Mouse (Mus musculus): ENCODE results near the gene Slc38a9. TPM values are rescaled to one million over a fixed set of nuclear protein-coding genes. Genes with fewer than 3 reads are reported as not detected.

Slc38a9 gene
- polyA plus RNA-seq, 1 experiment from 2014 or later, result 13.3 TPM

DNA sequence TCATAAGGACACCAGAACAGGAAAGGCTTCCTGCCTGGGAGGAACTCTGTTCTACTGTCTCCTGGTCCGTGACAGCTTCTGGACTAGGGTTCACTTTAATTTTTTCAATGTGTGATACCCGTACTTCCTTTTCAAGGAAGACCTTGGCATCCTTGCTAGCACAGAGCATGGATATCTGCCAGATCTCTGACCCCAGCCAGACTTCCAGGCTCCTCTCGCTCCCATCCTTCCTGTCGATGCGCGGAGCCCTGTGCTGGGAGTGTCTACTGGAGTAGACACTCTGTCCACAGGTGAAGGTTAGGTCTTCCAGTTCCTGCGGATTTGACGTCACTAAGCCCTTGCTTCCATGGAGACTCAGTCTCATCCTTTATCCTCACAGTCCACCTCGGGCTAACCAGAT lies 93.0 kb downstream of the Slc38a9 start:
- H3K9ac ChIP-seq (ENCODE audit: low read depth, low read length), result no peak overlapping the region
- DNase-seq (ENCODE audit: low spot score), result no peak
- no peak overlapping the region for H3K4me2 ChIP-seq
- no peaks in the 10 kb centered on the region for H3K36me3 ChIP-seq (ENCODE audit: control insufficient read depth, insufficient read depth, low read length)
- no peaks in the 10 kb centered on the region for H3K27me3 ChIP-seq (replicated peaks; ENCODE audit: control insufficient read depth, insufficient read depth, low read length)
- H3K9me3 ChIP-seq (ENCODE audit: control insufficient read depth, low read length), result no peaks in the 10 kb centered on the region
- no peak overlapping the region for H3K27ac ChIP-seq (ENCODE audit: low read depth, low read length)
- peaks cover 15% of the 10 kb centered on the region for H3K4me1 ChIP-seq (replicated peaks; ENCODE audit: control insufficient read depth, insufficient read depth, low read length)
- H3K4me3 ChIP-seq (ENCODE audit: low read depth, low read length), result no peak overlapping the region
- WGBS, result 80% methylated on average over 9 of the region's 9 CpGs
- no peak for ATAC-seq (replicated peaks; ENCODE audit: low FRiP score)

DNA sequence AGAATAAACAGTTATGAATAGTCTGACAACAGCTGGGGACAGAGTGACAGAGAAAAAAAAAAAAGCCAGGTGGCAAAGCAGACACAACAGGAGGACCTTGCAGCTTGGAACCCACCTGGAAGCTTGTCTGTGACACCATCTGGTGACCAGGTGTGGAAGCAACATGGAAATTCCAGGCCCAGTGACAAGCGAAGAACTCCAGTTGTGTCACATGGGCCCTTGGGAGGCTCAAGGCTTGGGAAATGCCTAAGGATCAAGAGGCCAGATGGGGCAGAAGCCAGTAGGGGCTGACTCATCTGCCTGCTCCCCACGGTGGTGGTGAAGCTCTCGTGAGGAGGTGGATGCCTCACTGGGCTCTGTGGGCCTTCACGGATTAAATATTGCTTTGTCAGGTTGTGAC lies 94.3 kb downstream of the Slc38a9 start:
- ATAC-seq (replicated peaks; ENCODE audit: low FRiP score) (no peak), DNase-seq (ENCODE audit: low spot score) (no peak)
- Histone ChIP-seq H3K9me3 (ENCODE audit: control insufficient read depth, low read length) (no peaks in the 10 kb centered on the region), H3K4me2 (no peak overlapping the region), H3K27me3 (replicated peaks; ENCODE audit: control insufficient read depth, insufficient read depth, low read length) (no peaks in the 10 kb centered on the region), H3K4me1 (replicated peaks; ENCODE audit: control insufficient read depth, insufficient read depth, low read length) (peaks cover 12% of the 10 kb centered on the region), H3K36me3 (ENCODE audit: control insufficient read depth, insufficient read depth, low read length) (no peaks in the 10 kb centered on the region), H3K9ac (ENCODE audit: low read depth, low read length) (no peak overlapping the region), H3K4me3 (ENCODE audit: low read depth, low read length) (no peak overlapping the region), H3K27ac (ENCODE audit: low read depth, low read length) (no peak overlapping the region)
- WGBS, result 55% methylated on average over 4 of the region's 4 CpGs

DNA sequence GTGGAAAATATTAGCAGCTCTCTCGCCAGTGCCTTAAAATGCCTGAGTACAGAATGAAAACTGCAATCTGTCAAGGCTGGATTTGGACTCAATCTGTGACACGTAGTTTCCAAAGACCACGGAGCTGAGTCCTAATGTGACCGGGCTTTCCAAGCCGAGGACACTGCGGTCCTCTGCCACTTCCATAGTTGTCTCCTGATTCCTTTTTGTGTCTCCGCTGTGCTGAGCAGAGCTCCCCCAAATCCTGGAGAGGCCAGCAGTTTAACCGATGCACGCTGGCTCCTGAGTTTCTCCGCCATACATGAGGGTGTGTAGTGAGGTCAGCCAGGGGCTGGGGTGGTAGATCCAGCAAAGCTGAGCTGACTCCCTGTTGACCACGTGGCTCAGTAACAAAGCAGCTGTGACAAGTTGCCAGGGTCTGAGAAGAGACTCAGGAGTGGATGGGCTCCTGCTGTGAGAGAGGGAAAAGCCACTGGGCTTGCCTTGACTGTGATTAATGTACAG lies 95.0 kb downstream of the Slc38a9 start:
- ATAC-seq (replicated peaks; ENCODE audit: low FRiP score), result no peak
- no peak overlapping the region for H3K4me3 ChIP-seq (ENCODE audit: low read depth, low read length)
- H3K4me1 ChIP-seq (replicated peaks; ENCODE audit: control insufficient read depth, insufficient read depth, low read length), result peaks cover 18% of the 10 kb centered on the region
- H3K9me3 ChIP-seq (ENCODE audit: control insufficient read depth, low read length), result no peaks in the 10 kb centered on the region
- no peak overlapping the region for H3K9ac ChIP-seq (ENCODE audit: low read depth, low read length)
- 64% methylated on average over 11 of the region's 11 CpGs for WGBS
- H3K27me3 ChIP-seq (replicated peaks; ENCODE audit: control insufficient read depth, insufficient read depth, low read length), result no peaks in the 10 kb centered on the region
- no peaks in the 10 kb centered on the region for H3K36me3 ChIP-seq (ENCODE audit: control insufficient read depth, insufficient read depth, low read length)
- no peak for DNase-seq (ENCODE audit: low spot score)
- H3K4me2 ChIP-seq, result no peak overlapping the region
- H3K27ac ChIP-seq (ENCODE audit: low read depth, low read length), result no peak overlapping the region

DNA sequence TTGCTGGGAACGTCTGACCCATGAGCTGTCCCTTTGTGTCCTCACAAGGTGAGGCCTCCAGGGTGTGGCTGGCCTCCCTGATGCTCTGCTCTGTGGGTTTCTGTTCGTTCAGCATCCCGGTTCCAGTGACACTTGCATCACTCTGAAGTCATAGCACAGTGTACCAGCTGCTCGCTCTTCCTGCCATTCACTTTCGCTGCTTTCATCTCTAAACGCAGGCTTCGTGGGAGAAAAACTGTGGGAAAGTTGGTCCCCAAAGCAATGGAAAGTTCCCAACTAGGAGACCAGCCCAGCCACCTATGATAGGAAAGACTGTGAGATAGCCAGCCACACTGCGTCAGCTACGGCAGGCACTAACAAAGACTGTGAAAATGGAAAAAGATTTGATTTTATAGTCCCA lies 96.8 kb downstream of the Slc38a9 start:
- H3K4me1 ChIP-seq (replicated peaks; ENCODE audit: control insufficient read depth, insufficient read depth, low read length), result peaks cover 9% of the 10 kb centered on the region
- no peak overlapping the region for H3K9ac ChIP-seq (ENCODE audit: low read depth, low read length)
- no peak overlapping the region for H3K27ac ChIP-seq (ENCODE audit: low read depth, low read length)
- no peak overlapping the region for H3K4me3 ChIP-seq (ENCODE audit: low read depth, low read length)
- ATAC-seq (replicated peaks; ENCODE audit: low FRiP score) (no peak), DNase-seq (ENCODE audit: low spot score) (no peak)
- 76% methylated on average over 9 of the region's 9 CpGs for WGBS
- no peak overlapping the region for H3K4me2 ChIP-seq
- no peaks in the 10 kb centered on the region for H3K9me3 ChIP-seq (ENCODE audit: control insufficient read depth, low read length)
- H3K36me3 ChIP-seq (ENCODE audit: control insufficient read depth, insufficient read depth, low read length), result no peaks in the 10 kb centered on the region
- no peaks in the 10 kb centered on the region for H3K27me3 ChIP-seq (replicated peaks; ENCODE audit: control insufficient read depth, insufficient read depth, low read length)

DNA sequence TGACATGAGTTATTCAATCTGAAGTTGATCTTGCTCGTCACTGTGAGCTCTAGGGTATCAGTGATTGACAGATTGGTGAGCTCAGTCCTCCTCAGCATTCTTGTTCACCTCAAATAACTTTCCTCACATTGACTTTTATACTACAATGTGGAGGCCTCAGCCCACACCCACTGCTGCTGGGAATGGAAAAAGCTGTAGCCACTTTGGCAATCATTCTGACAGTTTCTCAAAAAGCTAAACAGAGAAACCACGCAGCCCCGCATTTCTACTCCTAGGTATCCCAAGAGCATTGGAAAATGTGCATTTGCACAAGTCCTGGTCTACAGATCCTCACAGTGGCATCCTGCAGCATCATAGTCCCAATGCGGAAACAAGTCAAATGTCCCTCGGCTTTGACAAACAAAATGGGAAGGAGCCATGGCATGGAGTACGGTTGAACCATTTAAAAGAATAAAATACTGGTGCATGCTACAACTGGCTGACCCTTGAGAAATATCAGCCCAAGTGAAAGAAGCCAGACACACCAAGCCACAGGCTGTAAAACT lies 98.1 kb downstream of the Slc38a9 start:
- ATAC-seq (replicated peaks; ENCODE audit: low FRiP score), result no peak
- H3K27ac ChIP-seq (ENCODE audit: low read depth, low read length), result no peak overlapping the region
- WGBS, result 75% methylated on average over 6 of the region's 6 CpGs
- H3K4me1 ChIP-seq (replicated peaks; ENCODE audit: control insufficient read depth, insufficient read depth, low read length), result peaks cover 9% of the 10 kb centered on the region
- no peaks in the 10 kb centered on the region for H3K27me3 ChIP-seq (replicated peaks; ENCODE audit: control insufficient read depth, insufficient read depth, low read length)
- H3K36me3 ChIP-seq (ENCODE audit: control insufficient read depth, insufficient read depth, low read length), result no peaks in the 10 kb centered on the region
- no peak for DNase-seq (ENCODE audit: low spot score)
- no peak overlapping the region for H3K4me3 ChIP-seq (ENCODE audit: low read depth, low read length)
- no peak overlapping the region for H3K9ac ChIP-seq (ENCODE audit: low read depth, low read length)
- no peaks in the 10 kb centered on the region for H3K9me3 ChIP-seq (ENCODE audit: control insufficient read depth, low read length)
- H3K4me2 ChIP-seq, result no peak overlapping the region

DNA sequence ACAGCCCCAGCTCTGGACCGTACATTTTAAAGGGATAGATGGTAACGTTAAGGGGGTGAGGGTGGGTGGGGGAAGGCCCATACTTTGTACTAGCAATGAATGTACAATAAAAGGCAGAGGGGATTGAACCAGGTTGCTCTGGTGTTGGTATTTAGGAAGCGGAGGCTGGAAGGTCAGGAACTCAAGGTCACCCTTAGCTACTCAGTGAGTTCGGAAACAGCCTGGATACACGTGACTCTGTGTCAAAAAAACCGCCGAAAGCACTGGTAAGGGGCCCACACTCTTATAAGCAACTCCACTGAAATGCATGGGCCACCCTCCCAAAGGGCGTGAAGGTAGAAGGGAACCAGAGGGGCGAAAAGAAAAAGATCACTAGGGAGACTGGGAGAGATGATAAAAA lies 98.8 kb downstream of the Slc38a9 start:
- H3K36me3 ChIP-seq (ENCODE audit: control insufficient read depth, insufficient read depth, low read length), result no peaks in the 10 kb centered on the region
- no peak for ATAC-seq (replicated peaks; ENCODE audit: low FRiP score)
- peaks cover 12% of the 10 kb centered on the region for H3K4me1 ChIP-seq (replicated peaks; ENCODE audit: control insufficient read depth, insufficient read depth, low read length)
- no peaks in the 10 kb centered on the region for H3K9me3 ChIP-seq (ENCODE audit: control insufficient read depth, low read length)
- no peak for DNase-seq (ENCODE audit: low spot score)
- H3K27ac ChIP-seq (ENCODE audit: low read depth, low read length), result no peak overlapping the region
- H3K27me3 ChIP-seq (replicated peaks; ENCODE audit: control insufficient read depth, insufficient read depth, low read length), result no peaks in the 10 kb centered on the region
- H3K4me3 ChIP-seq (ENCODE audit: low read depth, low read length), result no peak overlapping the region
- whole genome bisulfite sequencing, result 67% methylated on average over 9 of the region's 9 CpGs
- H3K9ac ChIP-seq (ENCODE audit: low read depth, low read length), result no peak overlapping the region
- no peak overlapping the region for H3K4me2 ChIP-seq

DNA sequence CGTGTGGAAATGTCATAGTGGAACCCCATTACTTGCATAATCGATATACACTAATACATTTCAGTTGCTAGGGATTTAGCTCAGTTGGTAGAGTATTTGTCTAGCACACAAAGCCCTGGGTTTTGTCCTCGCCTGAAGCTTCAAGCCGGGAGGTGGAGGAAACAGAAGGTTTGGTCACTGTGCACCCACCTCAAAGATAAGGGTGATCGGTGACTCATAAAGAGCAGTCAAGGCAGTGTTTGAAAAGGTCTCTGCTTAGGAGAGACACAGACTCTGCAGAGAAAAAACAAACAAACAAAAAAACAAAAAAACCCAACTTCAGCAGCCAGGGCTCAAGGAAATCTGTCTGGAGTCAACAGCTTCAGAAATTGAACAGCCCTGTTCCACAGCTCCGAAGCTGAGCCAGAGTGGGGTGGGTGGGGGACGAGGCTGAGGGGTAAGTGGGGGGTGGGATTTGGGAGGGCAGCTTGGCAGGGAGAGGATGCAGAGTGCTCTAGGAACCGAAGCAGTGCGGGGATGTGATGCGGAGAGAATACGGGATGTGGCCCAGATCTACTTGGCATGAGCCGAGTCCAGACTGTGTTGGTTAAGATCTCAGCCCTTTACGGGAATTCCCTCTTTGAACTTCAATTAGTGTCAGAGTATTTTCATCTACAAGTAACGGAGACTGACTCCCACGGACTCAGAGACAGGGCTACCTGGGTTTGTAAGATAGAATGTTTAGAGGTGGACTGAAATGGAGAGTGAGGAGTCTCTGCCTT lies 99.4 kb downstream of the Slc38a9 start:
- no peak overlapping the region for H3K27ac ChIP-seq (ENCODE audit: low read depth, low read length)
- no peak overlapping the region for H3K9ac ChIP-seq (ENCODE audit: low read depth, low read length)
- no peak for DNase-seq (ENCODE audit: low spot score)
- no peaks in the 10 kb centered on the region for H3K36me3 ChIP-seq (ENCODE audit: control insufficient read depth, insufficient read depth, low read length)
- peaks cover 12% of the 10 kb centered on the region for H3K4me1 ChIP-seq (replicated peaks; ENCODE audit: control insufficient read depth, insufficient read depth, low read length)
- no peaks in the 10 kb centered on the region for H3K9me3 ChIP-seq (ENCODE audit: control insufficient read depth, low read length)
- WGBS, result 58% methylated on average over 15 of the region's 15 CpGs
- H3K27me3 ChIP-seq (replicated peaks; ENCODE audit: control insufficient read depth, insufficient read depth, low read length), result no peaks in the 10 kb centered on the region
- no peak overlapping the region for H3K4me3 ChIP-seq (ENCODE audit: low read depth, low read length)
- no peak for ATAC-seq (replicated peaks; ENCODE audit: low FRiP score)
- H3K4me2 ChIP-seq, result no peak overlapping the region

DNA sequence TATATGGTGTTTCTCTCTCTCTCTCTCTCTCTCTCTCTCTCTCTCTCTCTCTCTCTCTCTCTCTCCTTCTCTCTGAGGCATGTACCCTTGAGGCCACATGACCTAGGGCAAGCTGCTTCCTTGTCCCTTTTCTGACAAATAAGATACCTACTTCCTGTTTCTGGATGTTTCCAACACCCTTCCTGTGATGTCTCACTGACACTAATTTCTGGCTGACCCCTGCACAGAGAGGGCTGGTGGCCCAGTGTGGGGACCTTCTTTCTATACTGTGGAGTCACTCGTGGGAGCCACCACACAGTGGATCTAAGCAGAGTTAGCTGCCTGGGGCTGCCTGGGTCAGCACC lies 100.0 kb downstream of the Slc38a9 start:
- Histone ChIP-seq H3K27me3 (replicated peaks; ENCODE audit: control insufficient read depth, insufficient read depth, low read length) (no peaks in the 10 kb centered on the region), H3K27ac (ENCODE audit: low read depth, low read length) (no peak overlapping the region), H3K4me2 (no peak overlapping the region; the same call in 1 of the 2 replicates), H3K36me3 (ENCODE audit: control insufficient read depth, insufficient read depth, low read length) (no peaks in the 10 kb centered on the region), H3K9me3 (ENCODE audit: control insufficient read depth, low read length) (no peaks in the 10 kb centered on the region), H3K4me1 (replicated peaks; ENCODE audit: control insufficient read depth, insufficient read depth, low read length) (peaks cover 12% of the 10 kb centered on the region), H3K9ac (ENCODE audit: low read depth, low read length) (no peak overlapping the region), H3K4me3 (ENCODE audit: low read depth, low read length) (no peak overlapping the region)
- no peak for DNase-seq (ENCODE audit: low spot score)
- peak; percentile 34; the same call in 1 of the 2 replicates for ATAC-seq (replicated peaks; ENCODE audit: low FRiP score)
- WGBS, result 19% methylated on average over 1 of the region's 1 CpGs

DNA sequence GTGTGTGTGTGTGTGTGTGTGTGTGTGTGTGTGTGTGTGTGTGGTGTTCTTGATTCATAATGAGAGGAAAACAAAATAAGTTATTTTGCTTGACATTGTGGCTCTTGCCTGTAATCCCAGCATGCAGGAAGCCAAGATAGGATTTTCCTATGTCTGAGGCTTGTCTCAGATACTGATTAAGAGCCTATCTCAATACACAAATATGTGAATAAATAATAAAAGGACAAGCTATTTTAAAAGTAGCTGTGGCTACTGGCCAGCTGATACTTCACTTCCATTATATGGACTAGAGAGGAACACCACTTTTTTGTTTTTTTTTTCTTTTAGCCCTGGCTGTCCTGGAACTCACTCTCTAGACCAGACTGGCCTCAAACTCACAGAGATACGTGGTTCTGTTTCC lies 101.2 kb downstream of the Slc38a9 start:
- Histone ChIP-seq H3K4me2 (no peak overlapping the region), H3K36me3 (ENCODE audit: control insufficient read depth, insufficient read depth, low read length) (no peaks in the 10 kb centered on the region), H3K4me1 (replicated peaks; ENCODE audit: control insufficient read depth, insufficient read depth, low read length) (peaks cover 12% of the 10 kb centered on the region), H3K9me3 (ENCODE audit: control insufficient read depth, low read length) (no peaks in the 10 kb centered on the region), H3K27ac (ENCODE audit: low read depth, low read length) (no peak overlapping the region), H3K4me3 (ENCODE audit: low read depth, low read length) (no peak overlapping the region), H3K27me3 (replicated peaks; ENCODE audit: control insufficient read depth, insufficient read depth, low read length) (no peaks in the 10 kb centered on the region), H3K9ac (ENCODE audit: low read depth, low read length) (no peak overlapping the region)
- WGBS, result 31% methylated on average over 1 of the region's 1 CpGs
- no peak for DNase-seq (ENCODE audit: low spot score)
- no peak for ATAC-seq (replicated peaks; ENCODE audit: low FRiP score)
